Mouse (Mus musculus) common myeloid progenitor, adult 5-6 weeks (primary cell): ENCODE results near the gene Srgap2. TPM values are rescaled to one million over a fixed set of nuclear protein-coding genes. Genes with fewer than 3 reads are reported as not detected.

Experiments
- ATAC-seq: replicated peaks from 2 replicates; pipeline ENCODE4 v1.8.0; 2016; ENCODE audit warnings: low read depth, mild to moderate bottlenecking, moderate TSS enrichment, inconsistent platforms; ENCODE audit not compliant: poor library complexity, severe bottlenecking
- total RNA-seq: library from RNA; stranded (forward); fragments of 200-1000, 187-1606 nt; gene quantifications from 2 replicates; pipeline ENCODE4 v1.2.3, GENCODE M21; 2017

Srgap2 gene
- total RNA-seq, 1 experiment from 2014 or later = 14.6 TPM

GRCm38 (mm10) chr1:131478770-131479305, 48.3 kb downstream of the Srgap2 start:
- no peak for ATAC-seq

- no peak for ATAC-seq
Measured at GRCm38 (mm10) chr1:131475306-131475705, 51.8 kb downstream of the Srgap2 start.

GRCm38 (mm10) chr1:131473631-131474118, 53.5 kb downstream of the Srgap2 start:
- ATAC-seq = peak; percentile 69

GRCm38 (mm10) chr1:131470597-131470996, 56.6 kb downstream of the Srgap2 start:
- peak; percentile 67 for ATAC-seq

- ATAC-seq = no peak
Measured at GRCm38 (mm10) chr1:131465855-131466254, 61.3 kb downstream of the Srgap2 start.

GRCm38 (mm10) chr1:131463953-131464627, 63.1 kb downstream of the Srgap2 start:
- 0 out of 2 replicates have a peak, but pooled peaks have one; percentile 29 for ATAC-seq

- no peak for ATAC-seq
Measured at GRCm38 (mm10) chr1:131462541-131463067, 64.5 kb downstream of the Srgap2 start.

- no peak for ATAC-seq
Measured at GRCm38 (mm10) chr1:131460914-131461530, 66.1 kb downstream of the Srgap2 start.

- no peak for ATAC-seq
Measured at GRCm38 (mm10) chr1:131455355-131455890, 71.7 kb downstream of the Srgap2 start.

GRCm38 (mm10) chr1:131454386-131454785, 72.8 kb downstream of the Srgap2 start:
- ATAC-seq = no peak

- ATAC-seq = no peak
Measured at GRCm38 (mm10) chr1:131453335-131453734, 73.8 kb downstream of the Srgap2 start.

GRCm38 (mm10) chr1:131448373-131448772, 78.8 kb downstream of the Srgap2 start:
- ATAC-seq = no peak

- peak; percentile 82 for ATAC-seq
Measured at GRCm38 (mm10) chr1:131447333-131447732, 79.8 kb downstream of the Srgap2 start.

- ATAC-seq = peak; percentile 64
Measured at GRCm38 (mm10) chr1:131446577-131446976, 80.6 kb downstream of the Srgap2 start.

GRCm38 (mm10) chr1:131438556-131438955, 88.6 kb downstream of the Srgap2 start:
- peak; percentile 77 for ATAC-seq

GRCm38 (mm10) chr1:131437975-131438374, 89.2 kb downstream of the Srgap2 start:
- no peak for ATAC-seq

- ATAC-seq = no peak
Measured at GRCm38 (mm10) chr1:131436609-131437008, 90.5 kb downstream of the Srgap2 start.

- 0 out of 2 replicates have a peak, but pooled peaks have one; percentile 25 for ATAC-seq
Measured at GRCm38 (mm10) chr1:131431456-131432246, 95.5 kb downstream of the Srgap2 start.

- ATAC-seq = peak; percentile 29; the same call in 1 of the 2 replicates
Measured at GRCm38 (mm10) chr1:131427140-131427821, 99.9 kb downstream of the Srgap2 start.
